Mouse (Mus musculus) liver, adult 2 months (tissue): ENCODE measurements at regions not wholly inside any gene's neighbourhood (a gene's known extent, or its start where the extent isn't known, plus 50 kb on each side); places are given as distances from the start of the nearest gene placed in this dataset.

Experiments
- DNase-seq: peaks from one replicate; pipeline ENCODE4 v3.0.0-alpha.2; 2011; ENCODE audit warnings: low read depth, low spot score; ENCODE audit errors: extremely low read depth
- H3K27ac ChIP-seq: fragments of 200-500 bp; replicated peaks from 2 replicates; pipeline ENCODE4 v1.5.1; 2012; ENCODE audit warnings: low read depth, mild to moderate bottlenecking, control low read depth, inconsistent platforms, low read length; ENCODE audit not compliant: insufficient read depth
- H3K27me3 ChIP-seq: fragments of 200-500 bp; 2 replicates; pipeline ENCODE4 v1.6.1; 2012; ENCODE audit warnings: mild to moderate bottlenecking, moderate library complexity, low read length, inconsistent platforms; ENCODE audit not compliant: control insufficient read depth, insufficient read depth
- H3K36me3 ChIP-seq: fragments of 200-500 bp; 2 replicates; pipeline ENCODE4 v1.6.1; 2012; ENCODE audit warnings: low read length, inconsistent platforms; ENCODE audit not compliant: control insufficient read depth, insufficient read depth
- H3K4me1 ChIP-seq: fragments of 200-500 bp; 2 replicates; pipeline ENCODE4 v1.6.1; 2011; ENCODE audit warnings: low read length; ENCODE audit not compliant: control insufficient read depth, insufficient read depth
- H3K4me3 ChIP-seq: fragments of 200-500 bp; 2 replicates; pipeline ENCODE4 v1.5.1; 2011; ENCODE audit warnings: low read depth, mild to moderate bottlenecking, control low read depth, low read length, moderate library complexity; ENCODE audit not compliant: insufficient read depth
- H3K79me2 ChIP-seq: fragments of 200-500 bp; 2 replicates; pipeline ENCODE4 v1.6.1; 2012; ENCODE audit warnings: inconsistent platforms, mild to moderate bottlenecking, low read length, moderate library complexity; ENCODE audit not compliant: control insufficient read depth, insufficient read depth
- H3K9ac ChIP-seq: fragments of 200-500 bp; 2 replicates; pipeline ENCODE4 v1.6.1; 2012; ENCODE audit warnings: low read depth, mild to moderate bottlenecking, control low read depth, inconsistent platforms, low read length
- CTCF ChIP-seq: fragments of 200-500 bp; IDR thresholded peaks from 2 replicates; pipeline ENCODE4 v1.5.1; 2011; ENCODE audit warnings: low read depth, low read length, control low read depth
- POLR2A ChIP-seq: fragments of 200-500 bp; IDR thresholded peaks from 2 replicates; pipeline ENCODE4 v1.6.1; 2011; ENCODE audit warnings: low read length, control low read depth; ENCODE audit not compliant: insufficient read depth; ENCODE audit errors: extremely low read depth
- WGBS: fragments of 180-500 bp; shearing (Covaris S2); methylation state at CpG from one replicate; pipeline ENCODE4 v1.1.7; 2018; 5-methylcytosine and 5-hydroxymethylcytosine counted together

DNA sequence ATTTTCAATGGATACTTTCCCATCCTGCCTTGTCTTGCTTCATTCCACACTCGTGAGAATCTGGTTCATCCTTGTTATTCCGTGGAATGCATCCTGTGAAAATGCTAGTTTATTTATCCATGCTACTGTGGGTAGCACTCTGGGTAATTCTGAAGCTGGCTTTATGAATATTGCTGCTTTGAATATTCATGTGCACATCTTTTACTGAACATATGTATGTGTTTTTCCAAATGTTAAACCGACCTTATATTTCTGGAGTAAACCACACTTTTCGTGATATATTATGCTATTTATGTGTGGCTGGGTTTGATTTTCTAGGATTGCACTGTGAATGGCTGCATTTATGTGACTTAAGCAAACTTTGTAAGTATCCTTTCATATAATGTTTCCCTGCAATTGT, 262.9 kb upstream of the Arpp21 start:
- DNase-seq: no peak
- no peaks in the 10 kb centered on the region; the same call in 1 of the 2 replicates for H3K4me1 ChIP-seq
- H3K9ac ChIP-seq: no peak overlapping the region
- no peak overlapping the region for H3K4me3 ChIP-seq
- no peaks in the 10 kb centered on the region for H3K27me3 ChIP-seq
- H3K27ac ChIP-seq: no peak overlapping the region
- no peaks in the 10 kb centered on the region for H3K79me2 ChIP-seq
- H3K36me3 ChIP-seq: no peaks in the 10 kb centered on the region
- TF ChIP-seq POLR2A: no peak
- TF ChIP-seq CTCF: no peak
- 77% methylated on average over 4 of the region's 4 CpGs for WGBS

DNA sequence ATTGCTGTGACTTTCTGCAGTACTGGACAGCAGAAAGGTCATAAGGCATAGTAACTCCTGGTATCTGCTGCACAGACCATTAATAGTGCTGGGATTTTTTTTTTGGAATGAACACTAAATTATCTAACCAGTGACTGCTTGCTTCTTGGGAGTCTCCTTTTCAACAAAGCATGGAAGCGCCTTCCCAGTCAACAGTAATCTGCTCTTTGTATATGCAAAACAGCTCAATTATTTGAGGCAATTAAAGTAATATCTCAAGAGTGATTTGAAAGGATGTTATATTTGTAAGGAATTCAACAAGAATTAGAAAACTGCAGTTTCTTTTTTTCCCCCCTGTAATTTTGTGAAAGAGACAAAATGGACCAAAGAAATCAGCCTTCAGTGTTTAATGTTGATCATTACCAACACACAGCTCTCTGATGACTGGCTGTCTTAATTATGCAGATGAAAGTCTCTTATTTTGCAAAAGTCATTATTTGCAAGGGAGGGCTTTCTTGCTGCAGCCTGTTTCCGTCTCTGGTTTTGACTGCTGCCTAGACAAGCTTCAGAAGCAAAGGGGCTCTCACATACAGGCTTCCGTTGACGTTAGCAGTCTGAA, 260.3 kb upstream of the Arpp21 start:
- H3K36me3 ChIP-seq: no peaks in the 10 kb centered on the region
- H3K27ac ChIP-seq: no peak overlapping the region
- H3K79me2 ChIP-seq: no peaks in the 10 kb centered on the region
- H3K4me1 ChIP-seq: no peaks in the 10 kb centered on the region
- no peak for TF ChIP-seq POLR2A
- no peak for TF ChIP-seq CTCF
- no peaks in the 10 kb centered on the region for H3K27me3 ChIP-seq
- H3K4me3 ChIP-seq: no peak overlapping the region
- no peak overlapping the region for H3K9ac ChIP-seq
- WGBS: 68% methylated on average over 4 of the region's 4 CpGs
- DNase-seq: no peak

- H3K4me3 ChIP-seq: no peak overlapping the region
- no peaks in the 10 kb centered on the region for H3K36me3 ChIP-seq
- TF ChIP-seq POLR2A (no peak), CTCF (no peak)
- no peak overlapping the region for H3K9ac ChIP-seq
- H3K79me2 ChIP-seq: no peaks in the 10 kb centered on the region
- DNase-seq: peak; percentile 37
- H3K27me3 ChIP-seq: no peaks in the 10 kb centered on the region
- 55% methylated on average over 1 of the region's 1 CpGs for WGBS
- no peak overlapping the region for H3K27ac ChIP-seq
- no peaks in the 10 kb centered on the region for H3K4me1 ChIP-seq
Measured at GRCm38 (mm10) chr9:112490963-112491362, 255.2 kb upstream of the Arpp21 start.

DNA sequence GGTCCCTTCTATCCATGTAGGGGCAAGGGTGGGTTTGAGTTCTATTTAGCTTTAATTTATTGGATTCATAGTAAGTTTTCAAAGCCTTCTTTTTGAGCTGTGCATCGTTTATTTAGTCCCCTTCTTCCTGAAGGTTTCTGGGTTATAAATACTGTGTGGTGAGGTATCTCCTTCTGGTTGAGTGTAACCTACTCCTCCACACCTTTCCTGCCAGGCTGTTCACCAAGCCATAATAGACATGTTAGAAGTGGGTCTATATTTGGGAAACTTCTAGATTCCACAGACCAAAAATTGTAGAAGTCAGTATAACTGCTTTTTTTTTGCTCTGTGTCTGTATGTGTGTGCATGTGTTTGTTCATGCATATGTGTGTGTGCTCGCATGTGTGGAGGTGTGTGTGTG, 240.9 kb upstream of the Arpp21 start:
- Histone ChIP-seq H3K27me3 (no peaks in the 10 kb centered on the region), H3K27ac (no peak overlapping the region), H3K9ac (no peak overlapping the region), H3K4me3 (no peak overlapping the region), H3K4me1 (no peaks in the 10 kb centered on the region), H3K36me3 (no peaks in the 10 kb centered on the region), H3K79me2 (no peaks in the 10 kb centered on the region)
- no peak for DNase-seq
- no peak for TF ChIP-seq POLR2A
- TF ChIP-seq CTCF: no peak
- WGBS: 80% methylated on average over 2 of the region's 2 CpGs

DNA sequence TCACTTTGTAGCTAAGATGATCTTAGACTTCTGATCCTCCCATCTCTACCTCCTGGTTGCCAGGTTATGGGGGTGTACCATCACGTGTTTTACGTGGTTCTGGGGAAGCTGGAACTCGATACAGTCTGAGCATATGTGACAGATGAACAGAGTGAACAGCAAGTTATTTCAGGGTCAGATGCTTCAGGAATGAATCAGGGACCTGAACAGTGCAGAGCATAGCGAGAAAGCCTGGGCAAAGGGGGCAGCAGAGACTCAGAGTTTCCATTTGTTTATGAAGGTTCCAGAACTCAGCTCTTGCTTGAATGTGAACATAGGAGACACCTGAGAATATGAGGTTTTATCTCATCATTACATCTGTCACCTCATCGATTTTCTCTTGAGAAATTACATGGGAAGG, 221.9 kb upstream of the Arpp21 start:
- Histone ChIP-seq H3K4me3 (no peak overlapping the region), H3K4me1 (no peaks in the 10 kb centered on the region), H3K9ac (no peak overlapping the region), H3K79me2 (no peaks in the 10 kb centered on the region), H3K27me3 (no peaks in the 10 kb centered on the region), H3K36me3 (no peaks in the 10 kb centered on the region), H3K27ac (no peak overlapping the region)
- WGBS: 79% methylated on average over 5 of the region's 5 CpGs
- TF ChIP-seq CTCF (no peak), POLR2A (no peak)
- no peak for DNase-seq

DNA sequence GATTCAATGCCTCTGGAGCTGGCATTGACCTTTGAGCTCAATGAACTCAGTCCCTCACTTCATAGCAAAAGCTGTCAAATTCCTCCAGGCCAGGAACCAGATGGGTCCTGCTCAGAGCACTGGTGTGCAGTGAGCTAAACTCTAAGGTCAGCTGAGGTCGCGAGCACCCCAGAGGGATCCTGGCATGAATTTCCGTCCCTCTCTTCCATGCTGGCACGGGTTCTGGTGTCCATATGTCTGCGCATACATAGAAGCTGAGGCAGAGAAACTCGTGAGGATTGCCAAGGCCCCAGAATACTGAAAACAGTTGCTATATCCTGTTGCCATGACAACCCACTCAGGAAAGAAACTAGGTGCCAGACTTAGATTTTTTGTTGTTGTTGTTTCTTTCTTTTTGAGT, 219.0 kb upstream of the Arpp21 start:
- 72% methylated on average over 6 of the region's 6 CpGs for WGBS
- Histone ChIP-seq H3K4me1 (no peaks in the 10 kb centered on the region), H3K79me2 (no peaks in the 10 kb centered on the region), H3K36me3 (no peaks in the 10 kb centered on the region), H3K27me3 (no peaks in the 10 kb centered on the region), H3K4me3 (no peak overlapping the region), H3K27ac (no peak overlapping the region), H3K9ac (no peak overlapping the region)
- TF ChIP-seq POLR2A: no peak
- TF ChIP-seq CTCF: no peak
- peak; percentile 15 for DNase-seq
